Mouse (Mus musculus): ENCODE results near the gene Snx30. TPM values are rescaled to one million over a fixed set of nuclear protein-coding genes. Genes with fewer than 3 reads are reported as not detected.

Snx30 gene
- total and polyA plus RNA-seq, 3 experiments: 4.2 to 8.6 TPM; not detected in 1

DNA sequence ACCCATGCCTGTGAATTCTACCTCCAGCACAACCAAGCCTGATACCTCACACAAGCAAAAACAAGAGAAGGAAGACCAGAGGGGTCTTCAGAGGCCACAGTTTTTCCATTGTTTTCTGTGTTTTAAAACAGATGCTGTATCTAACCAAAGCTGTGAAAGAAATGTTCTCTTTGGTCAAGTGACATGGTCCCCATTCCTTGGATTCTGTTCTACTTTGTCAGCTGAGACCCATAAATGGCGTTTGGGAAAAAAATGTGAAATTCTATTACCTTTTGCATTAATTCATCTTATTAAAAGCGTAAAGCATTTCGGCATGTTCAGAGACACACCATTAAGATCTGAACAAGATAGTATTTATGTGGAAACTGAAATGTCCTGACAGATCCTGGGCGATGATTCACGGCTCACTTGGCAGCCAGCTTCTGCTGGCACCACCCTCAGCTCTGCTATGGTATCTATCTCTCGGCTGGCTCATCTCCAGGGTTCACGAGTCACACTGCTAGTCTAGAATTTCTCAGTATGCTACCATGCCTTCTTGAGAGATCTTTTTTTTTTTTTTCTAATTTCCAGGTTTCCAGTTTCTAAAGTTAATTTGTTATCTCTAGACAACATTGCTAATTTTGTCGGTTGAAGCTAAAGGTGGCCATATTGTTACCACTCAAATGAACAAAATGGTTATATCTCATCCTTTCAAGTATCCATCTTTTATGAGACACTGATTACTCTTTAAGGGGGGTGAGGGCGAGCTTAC lies 49.1 kb upstream of the Snx30 start:
- peak overlapping the region; percentile 49 for H3K27ac ChIP-seq (ENCODE audit: control insufficient read depth, low read depth, low read length)
- peaks cover 9 to 17% of the 10 kb centered on the region in 2 experiments for H3K4me1 ChIP-seq (ENCODE audit: control insufficient read depth in 1 of 2, insufficient read depth in 2 of 2, low read length in 2 of 2)
- H3K36me3 ChIP-seq (ENCODE audit: control insufficient read depth in 1 of 2, insufficient read depth in 2 of 2, low read length in 2 of 2): peaks cover 0 to 15% of the 10 kb centered on the region in 2 experiments; a peak in 2 of 4 replicates
- peak overlapping the region in 1 of 2 experiments; percentile 23; a peak in 2 of 4 replicates for H3K4me3 ChIP-seq (ENCODE audit: control insufficient read depth in 1 of 2, insufficient read depth in 1 of 2, low read depth in 2 of 2, low read length in 2 of 2)
- no peaks in the 10 kb centered on the region for H3K27me3 ChIP-seq (ENCODE audit: control insufficient read depth in 1 of 2, insufficient read depth in 2 of 2, low read length in 2 of 2)
- H3K79me2 ChIP-seq (ENCODE audit: control insufficient read depth, insufficient read depth, low read length, poor library complexity): no peaks in the 10 kb centered on the region
- H3K9ac ChIP-seq (ENCODE audit: control insufficient read depth, low read depth, low read length, poor library complexity, severe bottlenecking): no peak overlapping the region
- peak; percentile 91 for DNase-seq (ENCODE audit: low read depth, low spot score)
- no peaks in the 10 kb centered on the region for H3K9me3 ChIP-seq (replicated peaks; ENCODE audit: insufficient read depth, low read length)
- TF ChIP-seq TCF12 (IDR thresholded peaks at IDR 0.05; ENCODE audit: low read depth, low read length): peak; percentile 56; the same call in 1 of the 2 replicates
- no peak for TF ChIP-seq MAZ (IDR thresholded peaks at IDR 0.05; ENCODE audit: low read depth, low read length)
- peak; percentile 24; the same call in 1 of the 2 replicates for TF ChIP-seq MAFK (IDR thresholded peaks at IDR 0.05; ENCODE audit: borderline replicate concordance, low read depth, low read length)
- TF ChIP-seq JUND (IDR thresholded peaks at IDR 0.05; ENCODE audit: low read depth, low read length): no peak
- TF ChIP-seq USF1 (IDR thresholded peaks at IDR 0.05; ENCODE audit: low read depth, low read length): no peak
- TF ChIP-seq SIN3A (IDR thresholded peaks at IDR 0.05; ENCODE audit: low read length): peak; percentile 70
- TF ChIP-seq CHD1 (IDR thresholded peaks at IDR 0.05; ENCODE audit: low read depth, low read length): no peak
- TF ChIP-seq KAT2A (conservative IDR thresholded peaks at IDR 0.05; ENCODE audit: low read depth, low read length): no peak
- peak; percentile 44; the same call in 1 of the 2 replicates for TF ChIP-seq MEF2A (IDR thresholded peaks at IDR 0.05; ENCODE audit: extremely low read depth, insufficient replicate concordance, low read depth, low read length, poor library complexity, severe bottlenecking)
- no peak for TF ChIP-seq CHD2 (IDR thresholded peaks at IDR 0.05; ENCODE audit: low read length)
- TF ChIP-seq RAD21 (IDR thresholded peaks at IDR 0.05; ENCODE audit: low read depth, low read length): no peak; the same call in 1 of the 2 replicates
- no peak for TF ChIP-seq USF2 (IDR thresholded peaks at IDR 0.05; ENCODE audit: borderline replicate concordance in 1 of 2, insufficient read depth in 1 of 2, low read depth in 1 of 2, low read length in 2 of 2)
- TF ChIP-seq POLR2AphosphoS5 (IDR thresholded peaks at IDR 0.05; ENCODE audit: borderline replicate concordance, low read depth, low read length): no peak
- peak; percentile 74 for TF ChIP-seq RCOR1 (IDR thresholded peaks at IDR 0.05; ENCODE audit: low read depth, low read length)
- TF ChIP-seq MYB (IDR thresholded peaks at IDR 0.05; ENCODE audit: low read depth, low read length): peak; percentile 58
- TF ChIP-seq TBP (IDR thresholded peaks at IDR 0.05; ENCODE audit: low read depth, low read length): no peak
- TF ChIP-seq ETS1 (IDR thresholded peaks at IDR 0.05; ENCODE audit: low read depth, low read length): peak; percentile 78
- no peak for TF ChIP-seq ZMIZ1 (IDR thresholded peaks at IDR 0.05; ENCODE audit: low read depth, low read length)
- no peak for TF ChIP-seq POLR2AphosphoS2 (IDR thresholded peaks at IDR 0.05; ENCODE audit: low read length)
- no peak for TF ChIP-seq ZKSCAN1 (IDR thresholded peaks at IDR 0.05; ENCODE audit: low read depth, low read length)
- TF ChIP-seq ZC3H11A (IDR thresholded peaks at IDR 0.05; ENCODE audit: low read depth, low read length): 0 out of 2 replicates have a peak, but pooled peaks have one; percentile 3
- peak; percentile 29; the same call in 1 of the 2 replicates for TF ChIP-seq HCFC1 (IDR thresholded peaks at IDR 0.05; ENCODE audit: low read depth, low read length)
- peak; percentile 60 for TF ChIP-seq MYC (IDR thresholded peaks at IDR 0.05; ENCODE audit: low read depth, low read length)
- no peak for TF ChIP-seq NELFE (IDR thresholded peaks at IDR 0.05; ENCODE audit: low read depth, low read length)
- no peak; the same call in none of the 2 replicates for TF ChIP-seq GATA1 (IDR thresholded peaks at IDR 0.05; ENCODE audit: low read depth, low read length)
- TF ChIP-seq MXI1 (IDR thresholded peaks at IDR 0.05; ENCODE audit: low read depth, low read length): peak; percentile 82
- peak in 1 of 2 experiments; percentile 85 for TF ChIP-seq EP300 (IDR thresholded peaks at IDR 0.05; ENCODE audit: low read depth in 1 of 2, low read length in 2 of 2)
- no peak for TF ChIP-seq MAX (IDR thresholded peaks at IDR 0.05; ENCODE audit: low read length)
- no peak for TF ChIP-seq E2F4 (IDR thresholded peaks at IDR 0.05; ENCODE audit: borderline replicate concordance, low read depth, low read length)
- TF ChIP-seq BHLHE40 (IDR thresholded peaks at IDR 0.05; ENCODE audit: borderline replicate concordance, low read depth, low read length): peak; percentile 33; the same call in 1 of the 2 replicates
- TF ChIP-seq UBTF (IDR thresholded peaks at IDR 0.05; ENCODE audit: borderline replicate concordance, insufficient read depth, low read depth, low read length): no peak
- no peak for TF ChIP-seq CTCF (IDR thresholded peaks at IDR 0.05 in 2 of 3, conservative IDR thresholded peaks at IDR 0.05 in 1 of 3; ENCODE audit: control insufficient read depth in 1 of 3, insufficient read depth in 1 of 3, low read depth in 2 of 3, low read length in 3 of 3, poor library complexity in 1 of 3, severe bottlenecking in 1 of 3)
- peak; percentile 95 for TF ChIP-seq ZNF384 (IDR thresholded peaks at IDR 0.05; ENCODE audit: low read depth, low read length)
- no peak; the same call in 1 of the 2 replicates for TF ChIP-seq SMC3 (IDR thresholded peaks at IDR 0.05; ENCODE audit: low read depth, low read length)
- no peak for TF ChIP-seq ELF1 (IDR thresholded peaks at IDR 0.05; ENCODE audit: low read depth, low read length)
- peak; percentile 41 for TF ChIP-seq TAL1 (IDR thresholded peaks at IDR 0.05; ENCODE audit: low read length)

All from MEL (cell line).